Mouse (Mus musculus) embryonic facial prominence, embryonic 12.5 days (tissue): ENCODE data around the gene Phlpp2. TPM values are rescaled to one million over a fixed set of nuclear protein-coding genes. Genes with fewer than 3 reads are reported as not detected.

ENCODE experiments used
- polyA plus RNA-seq: library from polyadenylated mRNA; unstranded; fragments of >200 nt; fragmentation: Nextera tagmentation; extraction: Ambion mirVana; gene quantifications from 2 replicates; pipeline ENCODE4 v1.2.1, GENCODE M21; 2016

The Phlpp2 gene
- polyA plus RNA-seq, 1 experiment from 2014 or later: 4.2 TPM

Other genes with a start within 250 kb of the Phlpp2 start
- gene Ist1, start 175.3 kb upstream of the Phlpp2 start, polyA plus RNA-seq: 157 and 165 TPM in 2 replicates
- gene Zfp821, start 163.0 kb upstream of the Phlpp2 start, polyA plus RNA-seq: 58.2 and 60.6 TPM in 2 replicates
- 9.3 and 9.6 TPM in 2 replicates for gene Atxn1l, start 130.8 kb upstream of the Phlpp2 start, polyA plus RNA-seq
- 52.9 and 54.4 TPM in 2 replicates for gene Ap1g1, start 90.0 kb upstream of the Phlpp2 start, polyA plus RNA-seq
- 1.5 and 2.2 TPM in 2 replicates for gene Marveld3, start 93.7 kb downstream of the Phlpp2 start, polyA plus RNA-seq
- gene Tat, start 121.9 kb downstream of the Phlpp2 start, polyA plus RNA-seq: not detected in 2 replicates
- gene Chst4, start 171.2 kb downstream of the Phlpp2 start, polyA plus RNA-seq: not detected in 2 replicates
- gene Zfp612, start 211.2 kb downstream of the Phlpp2 start, polyA plus RNA-seq: 11.2 and 11.8 TPM in 2 replicates
- gene Gm21964, start 232.7 kb downstream of the Phlpp2 start, polyA plus RNA-seq: not detected in 2 replicates
- not detected in 2 replicates for gene Gm17720, start 234.2 kb downstream of the Phlpp2 start, polyA plus RNA-seq